Mouse (Mus musculus): ENCODE results near the gene 5031410I06Rik. TPM values are rescaled to one million over a fixed set of nuclear protein-coding genes. Genes with fewer than 3 reads are reported as not detected.

The 5031410I06Rik gene
- polyA plus RNA-seq (2017; shearing (Covaris generic)): not detected

GRCm38 (mm10) chr5:26105262-26105661 is at the start of gene 5031410I06Rik:
5031410I06Rik (minus strand) TSS chr5:26105362.

DNA sequence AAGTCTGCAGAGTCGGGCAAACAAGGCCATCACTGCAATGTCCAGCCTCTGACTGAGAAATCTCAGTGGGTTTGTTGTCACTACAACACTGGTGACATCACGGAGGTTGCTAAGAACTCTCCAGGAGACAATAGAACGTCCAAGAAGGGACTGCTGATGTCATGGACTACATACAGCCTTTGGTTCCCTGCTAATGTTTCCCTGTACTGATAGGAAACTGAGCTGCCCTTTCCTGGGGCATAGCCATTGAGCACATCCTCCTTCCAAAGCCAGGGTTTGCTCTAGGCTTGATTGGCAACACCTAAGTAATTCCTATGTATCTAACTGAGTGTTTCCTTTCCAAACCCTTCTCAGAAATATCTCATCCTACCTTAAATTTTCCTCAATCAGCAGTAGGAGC is 16.2 kb upstream of the 5031410I06Rik start, which contains the start of gene Gm10220:
Gene Gm10220, minus strand, starts transcription at position 101 of the 400 bp plus-strand sequence.

GRCm38 (mm10) chr5:26089191-26089590 is 16.0 kb downstream of the 5031410I06Rik start, which contains the start of gene Gm10471:
Gm10471 (minus strand) TSS chr5:26089291.

GRCm38 (mm10) chr5:26058481-26058880 is 46.7 kb downstream of the 5031410I06Rik start, which contains the start of gene Gm7347:
Gm7347 (minus strand) TSS chr5:26058581.

Other genes with a start within 250 kb of the 5031410I06Rik start
- not detected for gene Gm21663, start 163.0 kb downstream of the 5031410I06Rik start, polyA plus RNA-seq (2017; shearing (Covaris generic))
- gene Gm21671, start 150.9 kb downstream of the 5031410I06Rik start, polyA plus RNA-seq (2017; shearing (Covaris generic)): not detected
- not detected for gene Gm21680, start 132.7 kb downstream of the 5031410I06Rik start, polyA plus RNA-seq (2017; shearing (Covaris generic))
- not detected for gene Gm21698, start 116.7 kb downstream of the 5031410I06Rik start, polyA plus RNA-seq (2017; shearing (Covaris generic))
- gene Gm1979, start 100.6 kb downstream of the 5031410I06Rik start, polyA plus RNA-seq (2017; shearing (Covaris generic)): not detected
- gene Gm5862, start 82.4 kb downstream of the 5031410I06Rik start, polyA plus RNA-seq (2017; shearing (Covaris generic)): not detected
- not detected for gene Speer4a, start 65.8 kb downstream of the 5031410I06Rik start, polyA plus RNA-seq (2017; shearing (Covaris generic))
- not detected for gene Gm7347, start 46.8 kb downstream of the 5031410I06Rik start, polyA plus RNA-seq (2017; shearing (Covaris generic))
- gene Gm10471, start 16.1 kb downstream of the 5031410I06Rik start, polyA plus RNA-seq (2017; shearing (Covaris generic)): not detected
- not detected for gene Gm10220, start 16.1 kb upstream of the 5031410I06Rik start, polyA plus RNA-seq (2017; shearing (Covaris generic))
- not detected for gene Gm7361, start 152.3 kb upstream of the 5031410I06Rik start, polyA plus RNA-seq (2017; shearing (Covaris generic))